Mouse (Mus musculus) ES-Bruce4 (cell line): ENCODE measurements around the gene Ccdc157.

Source experiments
- CTCF ChIP-seq: IDR thresholded peaks from one replicate; pipeline ENCODE4 v1.8.1; 2011; ENCODE audit warnings: low read depth, low read length
- EP300 ChIP-seq: IDR thresholded peaks from 2 replicates; pipeline ENCODE4 v1.6.1; 2011; ENCODE audit warnings: low read depth, low read length; ENCODE audit not compliant: insufficient read depth
- POLR2A ChIP-seq: IDR thresholded peaks from one replicate; pipeline ENCODE4 v1.8.1; 2011; ENCODE audit warnings: low read length; ENCODE audit not compliant: insufficient read depth

GRCm38 (mm10) chr11:4141505-4141904, 18.6 kb downstream of the Ccdc157 start:
- TF ChIP-seq CTCF = no peak
- no peak for TF ChIP-seq POLR2A
- TF ChIP-seq EP300 = no peak
